ENCODE assay signal across 10 mouse cellular contexts in the genomic region with DNA sequence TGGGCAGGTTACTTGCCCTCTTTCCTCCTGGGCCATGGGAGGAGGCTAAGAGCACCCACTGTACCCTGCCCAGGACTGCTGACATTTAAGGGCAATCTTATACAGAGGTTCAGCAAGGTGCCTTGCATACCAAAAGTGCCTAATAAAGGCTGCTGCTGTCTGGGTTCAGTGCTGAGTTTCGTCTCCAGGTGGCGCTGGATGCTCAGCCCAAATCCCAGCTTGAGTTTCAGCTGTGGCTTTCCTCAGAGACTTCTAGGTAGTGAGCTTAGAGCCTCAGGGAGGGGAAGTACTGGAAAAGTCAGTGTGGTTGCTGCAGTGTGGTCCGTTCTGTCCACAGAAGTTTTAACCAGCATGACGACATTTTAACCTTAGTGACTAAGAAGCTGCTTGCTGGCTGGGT. TPM values are rescaled to one million over a fixed set of nuclear protein-coding genes. Genes with fewer than 3 reads are reported as not detected.
DNase-seq lines count a peak whose midpoint lies in the region; ATAC-seq and TF ChIP-seq lines count a peak whose summit lies in the region.
"Had no signal": no experiment of that assay in that cellular context is flagged by ENCODE, and none has a peak within 500 bp of the region (broad histone marks: within the 10 kb centered on the region; RNA-seq: fewer than 3 reads in every experiment).

No protein-coding gene starts in this region.

- no peak for ATAC-seq in midbrain, embryonic 13.5 days
- ATAC-seq in forebrain, postnatal 0 days: peak; percentile 43; the same call in 1 of the 2 replicates
- ATAC-seq: Patski had no signal

- no peaks in the 10 kb centered on the region for H3K36me3 ChIP-seq in midbrain, embryonic 10.5 days
- H3K36me3 ChIP-seq in midbrain, embryonic 13.5 days: no peaks in the 10 kb centered on the region
- H3K36me3 ChIP-seq in forebrain, postnatal 0 days (ENCODE audit: insufficient read depth): peaks cover 5% of the 10 kb centered on the region; the same call in 1 of the 2 replicates

- 27% methylated on average over 4 of the region's 4 CpGs for WGBS in midbrain, embryonic 10.5 days
- WGBS in midbrain, embryonic 13.5 days: 17% methylated on average over 4 of the region's 4 CpGs
- WGBS in forebrain, postnatal 0 days: 18% methylated on average over 4 of the region's 4 CpGs
- 28% methylated on average over 4 of the region's 4 CpGs for WGBS in olfactory bulb, adult 2 months

- DNase-seq in gastrocnemius, adult 2 months: no peak
- DNase-seq in gastrocnemius, postnatal 36 days: no peak
- DNase-seq in midbrain, embryonic 10.5 days (ENCODE audit: low spot score): peak; percentile 42
- peak; percentile 81 for DNase-seq in forebrain, postnatal 0 days
- no peak for DNase-seq in spleen, adult 18-20 months
- no peak for DNase-seq in thymus, postnatal 0 days (ENCODE audit: low spot score)

- no peak overlapping the region for H3K4me2 ChIP-seq in midbrain, embryonic 13.5 days (replicated peaks)
- no peak overlapping the region for H3K4me2 ChIP-seq in forebrain, postnatal 0 days (ENCODE audit: low read depth)

- H3K27me3 ChIP-seq in midbrain, embryonic 10.5 days (ENCODE audit: low read depth, poor library complexity, severe bottlenecking): peaks cover 18% of the 10 kb centered on the region; the same call in 1 of the 2 replicates
- H3K27me3 ChIP-seq in midbrain, embryonic 13.5 days: peaks cover 10% of the 10 kb centered on the region; the same call in 1 of the 2 replicates
- H3K27me3 ChIP-seq in forebrain, postnatal 0 days (ENCODE audit: insufficient read depth, low read length): no peaks in the 10 kb centered on the region

- H3K4me3 ChIP-seq in gastrocnemius, adult 2 months: no peak overlapping the region
- no peak overlapping the region for H3K4me3 ChIP-seq in midbrain, embryonic 10.5 days
- H3K4me3 ChIP-seq in midbrain, embryonic 13.5 days (replicated peaks): no peak overlapping the region
- H3K4me3 ChIP-seq in forebrain, postnatal 0 days (ENCODE audit: low read depth, low read length): no peak overlapping the region
- H3K4me3 ChIP-seq in olfactory bulb, adult 2 months (ENCODE audit: insufficient read depth, low read depth, low read length): no peak overlapping the region

- no peak overlapping the region for H3K27ac ChIP-seq in gastrocnemius, adult 2 months
- H3K27ac ChIP-seq in midbrain, embryonic 10.5 days (replicated peaks): no peak overlapping the region
- H3K27ac ChIP-seq in midbrain, embryonic 13.5 days: no peak overlapping the region
- H3K27ac ChIP-seq in forebrain, postnatal 0 days (ENCODE audit: low read depth, low read length): no peak overlapping the region
- no peak overlapping the region for H3K27ac ChIP-seq in olfactory bulb, adult 2 months (ENCODE audit: insufficient read depth, low read depth, low read length)
- H3K27ac ChIP-seq: macrophage had no signal

- H3K9me3 ChIP-seq in midbrain, embryonic 10.5 days (replicated peaks): no peaks in the 10 kb centered on the region
- H3K9me3 ChIP-seq in midbrain, embryonic 13.5 days: no peaks in the 10 kb centered on the region
- no peaks in the 10 kb centered on the region for H3K9me3 ChIP-seq in forebrain, postnatal 0 days (ENCODE audit: low read length)

- H3K9ac ChIP-seq in midbrain, embryonic 13.5 days (replicated peaks): no peak overlapping the region
- no peak overlapping the region for H3K9ac ChIP-seq in forebrain, postnatal 0 days

- peak; percentile 55 for TF ChIP-seq CTCF in gastrocnemius, adult 2 months (IDR thresholded peaks at IDR 0.05)
- TF ChIP-seq CTCF in forebrain, postnatal 0 days (IDR thresholded peaks at IDR 0.05; ENCODE audit: low read depth): peak; percentile 87
- TF ChIP-seq CTCF in olfactory bulb, adult 2 months (IDR thresholded peaks at IDR 0.05; ENCODE audit: insufficient read depth, low read depth, low read length): peak; percentile 72

- intact Hi-C loops in gastrocnemius, adult 2 months (cut with DNase I): no loop called here
- intact Hi-C loops in gastrocnemius, postnatal 36 days (cut with DNase I): loop anchor here (10.0 kb wide), 1 partner anchor 120 kb away; no protein-coding TSS in a partner anchor

- H3K4me1 ChIP-seq in midbrain, embryonic 10.5 days: peaks cover 9% of the 10 kb centered on the region
- peaks cover 5% of the 10 kb centered on the region; the same call in 1 of the 2 replicates for H3K4me1 ChIP-seq in midbrain, embryonic 13.5 days (replicated peaks)
- no peaks in the 10 kb centered on the region for H3K4me1 ChIP-seq in forebrain, postnatal 0 days (ENCODE audit: insufficient read depth)
- peaks cover 9% of the 10 kb centered on the region for H3K4me1 ChIP-seq in olfactory bulb, adult 2 months (ENCODE audit: control insufficient read depth, insufficient read depth, low read length)

- no peak for TF ChIP-seq POLR2A in olfactory bulb, adult 2 months (IDR thresholded peaks at IDR 0.05; ENCODE audit: insufficient read depth, low read depth, low read length)

RNA-seq across cellular contexts. Expression of gene Slc6a1, which starts 58.0 kb away (rescaled TPM):
- total RNA-seq in gastrocnemius, adult 2 months (2021): under 1 TPM in 1 of 2 experiments, not detected in 1; 0.10 TPM
- total RNA-seq in gastrocnemius, postnatal 36 days (2021): under 1 TPM; 0.20 to 0.54 TPM
- 4.7 and 13.1 TPM in 2 replicates for polyA plus RNA-seq in midbrain, embryonic 10.5 days (2016; fragmentation: Nextera tagmentation; extraction: Ambion mirVana)
- polyA plus RNA-seq in midbrain, embryonic 13.5 days (2015; fragmentation: Nextera tagmentation; extraction: Ambion mirVana): 85.6 and 88.9 TPM in 2 replicates
- 221 and 302 TPM in 2 replicates for total RNA-seq in forebrain, postnatal 0 days (2014; rRNA removed)
- polyA plus RNA-seq in forebrain, postnatal 0 days (2015; fragmentation: Nextera tagmentation; extraction: Ambion mirVana): 105 and 152 TPM in 2 replicates
- 94.2 and 142 TPM in 2 replicates for polyA plus RNA-seq in olfactory bulb, adult 2 months (2012; ENCODE audit: insufficient read depth, insufficient read length, low replicate concordance, missing spikeins)
- 0.08 and 0.10 TPM in 2 replicates for polyA plus RNA-seq in thymus, postnatal 0 days (2015; fragmentation: Nextera tagmentation; extraction: Ambion mirVana)
- polyA plus RNA-seq: macrophage, Patski had no signal

Comparison
In these comparisons a context has a peak if more than half of its experiments do, and no peak if none do; other contexts are left out.
1. DNase-seq: peak in midbrain, embryonic 10.5 days (single experiment) and forebrain, postnatal 0 days (single experiment); none in gastrocnemius, adult 2 months (single experiment), gastrocnemius, postnatal 36 days (0 of 2), spleen, adult 18-20 months (0 of 2) and thymus, postnatal 0 days (single experiment).
2. Peak in every context shown above with its lines, with median percentiles within 50 percentile points of each other: CTCF ChIP-seq.